Mouse (Mus musculus) kidney, adult 8-10 months (tissue): ENCODE measurements around the gene Casq2.
A peak's percentile ranks its signal among the peaks of the same experiment; 100 is the strongest.
"Not testable (repeated sequence)": the region's sequence is repeated elsewhere in the genome, so short reads cannot be mapped to it uniquely, and the experiment has no call there.

ENCODE experiments used
- DNase-seq, 2 experiments: peaks; one replicate each; pipeline ENCODE4 v3.0.0; 2022

The Casq2 gene

DNA sequence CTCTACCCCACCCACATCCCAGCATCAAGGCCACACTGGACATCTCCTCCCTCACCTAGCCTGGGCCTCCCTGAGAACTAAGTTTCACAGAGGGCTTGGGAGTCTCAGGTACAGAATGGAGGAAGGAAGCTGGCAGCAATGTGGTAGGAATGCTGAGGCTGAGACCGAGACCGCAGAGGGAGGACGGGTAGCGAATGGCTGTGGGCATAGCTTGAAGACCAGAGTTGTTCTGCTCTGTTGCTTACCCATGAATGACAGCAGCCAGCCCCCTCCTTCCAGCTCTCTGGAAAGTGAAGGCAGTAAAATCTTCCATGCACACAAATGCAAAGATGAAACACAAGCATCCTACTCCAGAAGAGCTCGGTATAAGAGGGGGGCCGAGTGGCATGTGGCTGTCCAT lies 52.7 kb downstream of the Casq2 start:
- DNase-seq, result no peak

DNA sequence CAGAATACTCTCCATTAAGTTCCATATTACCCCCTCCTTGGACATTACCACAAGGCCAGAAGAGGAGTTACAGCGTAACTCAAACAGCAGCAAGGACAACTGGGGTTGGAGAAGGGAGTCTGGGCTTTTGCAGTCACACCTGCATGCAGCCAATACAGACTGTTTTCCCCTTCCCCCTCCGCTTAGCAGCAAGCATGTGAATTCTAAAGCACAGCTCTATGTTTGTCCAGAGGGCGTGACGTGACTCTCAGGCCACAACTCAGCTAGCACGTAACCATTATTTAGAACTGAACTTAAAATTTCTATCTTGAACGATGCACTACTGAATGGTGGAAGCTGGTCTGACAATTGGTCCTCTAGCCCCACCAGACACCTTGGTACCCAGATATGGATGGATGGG lies 54.4 kb downstream of the Casq2 start:
- DNase-seq, result no peak

DNA sequence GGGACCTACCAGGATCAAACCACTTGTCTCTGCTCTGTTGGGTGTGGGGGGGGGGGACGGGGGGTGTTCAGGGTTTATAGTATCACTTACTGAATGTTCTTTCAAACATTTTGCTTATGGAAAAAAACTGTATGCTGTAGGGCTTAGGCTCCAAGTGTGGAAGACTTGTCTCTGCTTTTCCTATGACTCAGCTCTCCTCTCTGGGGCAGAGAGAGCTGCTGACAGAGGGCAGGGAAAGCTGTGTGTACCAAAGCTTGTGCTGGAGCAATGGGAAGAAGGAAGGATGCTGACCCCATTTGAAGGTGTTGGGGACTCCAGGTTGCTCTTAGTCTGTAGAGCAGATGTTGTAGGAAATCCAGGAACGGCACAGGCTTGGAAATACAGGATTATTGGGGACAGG lies 55.2 kb downstream of the Casq2 start:
- DNase-seq, result no peak

DNA sequence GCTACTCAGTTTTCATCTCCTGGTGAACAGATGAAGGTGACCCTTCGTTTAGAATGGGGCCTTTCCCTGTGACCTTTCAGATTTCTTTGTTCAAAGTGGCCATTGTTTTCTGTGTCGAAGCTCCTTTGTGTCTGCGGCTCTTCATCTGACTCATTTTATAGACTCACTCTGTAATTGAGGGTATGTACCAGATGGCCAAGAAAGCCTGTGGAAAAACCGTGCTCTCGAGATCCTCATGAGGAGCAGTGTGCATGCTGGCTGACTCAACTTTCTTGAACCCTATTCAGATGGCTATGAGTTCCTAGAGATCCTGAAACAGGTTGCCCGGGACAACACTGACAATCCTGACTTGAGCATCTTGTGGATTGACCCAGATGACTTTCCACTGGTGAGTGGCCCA lies 55.7 kb downstream of the Casq2 start:
- DNase-seq, result no peak

DNA sequence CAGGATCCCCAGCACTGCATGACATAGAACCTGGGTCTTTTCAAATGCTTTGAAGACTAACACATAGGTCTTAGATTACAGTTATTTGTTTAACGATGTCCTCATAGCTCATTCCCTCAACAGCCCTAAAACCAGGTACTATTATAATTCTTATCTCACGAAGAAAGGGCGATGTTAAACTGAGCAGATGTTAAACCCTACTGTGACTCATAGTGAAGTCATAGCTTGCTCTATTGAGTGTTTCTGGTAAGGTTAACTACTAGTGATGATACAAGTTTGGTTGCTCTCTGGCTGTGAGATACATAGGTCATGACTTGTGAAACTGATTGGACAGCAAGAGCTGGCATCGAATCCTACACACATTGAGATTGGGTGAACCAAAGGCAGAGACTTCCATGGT lies 56.7 kb downstream of the Casq2 start:
- DNase-seq, result no peak

DNA sequence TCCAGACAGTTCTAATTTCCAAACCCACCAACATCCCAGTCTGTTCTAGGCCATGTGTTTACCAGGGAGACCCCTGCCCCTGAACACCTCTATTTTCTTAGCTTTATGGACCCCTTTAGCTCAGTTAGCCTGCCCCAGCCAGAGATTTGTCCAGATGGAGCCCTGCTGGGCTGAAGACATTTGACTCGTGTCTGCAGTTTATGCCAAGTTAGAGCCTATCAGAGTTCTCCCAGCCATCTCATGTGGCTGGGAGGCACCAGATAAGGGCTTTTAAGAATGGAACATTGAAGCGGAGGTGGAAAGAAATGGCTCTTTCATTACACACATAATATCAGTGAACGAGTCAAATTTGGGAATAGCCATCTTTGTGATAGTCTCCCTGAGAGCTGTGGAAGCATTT lies 57.3 kb downstream of the Casq2 start:
- DNase-seq, result no peak

DNA sequence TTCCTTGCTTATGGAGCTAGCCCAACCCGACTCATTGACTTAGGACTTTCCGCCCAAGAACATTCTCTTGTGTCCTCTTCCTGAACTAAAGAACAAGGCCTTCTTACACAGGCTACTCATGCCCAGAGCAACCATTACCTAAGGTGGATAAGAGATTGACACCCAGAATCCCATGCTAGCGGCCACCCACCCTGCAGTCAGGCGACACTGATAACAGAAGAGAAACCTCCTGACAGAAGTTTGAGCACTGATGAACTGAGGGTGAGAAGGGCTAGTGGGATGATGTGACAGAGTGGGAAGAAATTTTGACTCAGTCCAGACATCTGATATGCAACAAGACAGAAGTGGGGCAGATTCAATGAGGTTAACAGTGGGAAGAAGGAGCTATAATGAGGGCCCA lies 58.2 kb downstream of the Casq2 start:
- DNase-seq, result no peak

DNA sequence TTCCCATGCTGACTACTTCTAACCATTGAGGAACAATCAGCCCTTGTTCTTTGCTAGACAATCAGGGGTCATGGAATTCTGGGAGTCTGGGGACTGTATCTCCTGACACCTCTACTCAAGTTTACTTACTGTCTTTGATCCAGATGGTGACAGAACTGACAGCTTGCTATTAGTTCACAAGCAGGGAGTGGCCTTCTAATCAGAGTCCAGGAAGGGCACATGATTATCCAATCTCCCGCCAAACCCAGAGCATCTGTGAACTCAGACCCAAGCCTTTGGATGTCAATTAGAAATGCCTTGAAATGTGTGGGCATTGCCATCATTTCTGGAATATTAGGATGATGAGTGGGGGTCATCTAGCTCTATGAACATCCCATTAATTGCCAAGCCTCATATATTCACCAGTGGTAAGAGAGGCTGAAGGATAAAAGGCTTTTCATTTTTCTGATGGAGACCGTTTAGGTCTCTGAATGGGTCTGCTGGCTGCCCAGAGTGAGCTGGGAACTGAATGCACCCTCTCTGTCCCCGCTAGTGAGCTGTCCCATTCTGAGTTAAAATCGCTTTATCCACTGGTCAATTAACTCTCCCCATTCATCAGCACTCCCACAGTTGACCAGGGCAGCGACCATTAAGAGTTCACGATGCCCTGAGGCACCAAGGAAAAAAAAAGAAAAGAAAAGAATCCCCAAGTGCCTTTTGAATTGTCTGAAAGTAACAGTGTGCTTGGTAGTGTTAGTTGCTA lies 59.6 kb downstream of the Casq2 start:
- DNase-seq, result no peak

DNA sequence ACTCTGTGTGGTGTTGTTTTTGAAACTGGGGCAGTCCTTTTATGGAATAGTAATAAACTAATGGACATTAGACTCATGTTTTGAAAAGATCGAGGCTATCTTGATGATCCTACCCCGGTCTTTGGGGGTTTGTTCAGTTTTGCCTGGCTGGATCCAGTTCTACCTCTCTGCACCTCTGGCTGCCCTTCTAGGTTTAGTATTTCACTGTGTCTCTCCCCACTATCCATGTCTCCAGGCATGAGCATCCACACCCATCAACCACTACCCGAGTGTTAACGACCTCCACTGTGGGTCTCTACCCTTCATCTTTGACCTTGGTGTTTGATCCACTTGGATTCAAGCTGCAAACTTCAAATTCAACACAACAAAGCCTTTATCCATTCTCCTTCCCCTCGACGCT lies 60.2 kb downstream of the Casq2 start:
- no peak for DNase-seq

DNA sequence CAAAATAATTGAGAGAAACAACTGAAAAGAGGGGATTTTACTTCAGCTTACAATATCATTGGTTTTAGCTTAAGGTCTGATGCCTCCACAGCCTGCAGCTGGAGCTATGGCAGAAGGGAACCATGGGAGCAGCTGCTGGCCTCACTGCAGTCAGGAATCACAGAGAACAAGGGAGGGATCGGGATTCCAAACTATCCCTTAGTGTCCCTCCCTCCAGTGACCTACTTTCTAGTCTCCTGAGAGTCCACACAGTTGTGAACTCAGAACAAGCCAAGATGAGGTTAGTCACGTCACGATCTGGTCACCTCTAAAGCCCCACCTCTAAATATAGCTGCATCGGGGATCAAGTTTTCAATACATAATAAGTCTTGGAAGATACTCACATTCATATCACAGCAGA lies 61.0 kb downstream of the Casq2 start:
- no peak for DNase-seq

DNA sequence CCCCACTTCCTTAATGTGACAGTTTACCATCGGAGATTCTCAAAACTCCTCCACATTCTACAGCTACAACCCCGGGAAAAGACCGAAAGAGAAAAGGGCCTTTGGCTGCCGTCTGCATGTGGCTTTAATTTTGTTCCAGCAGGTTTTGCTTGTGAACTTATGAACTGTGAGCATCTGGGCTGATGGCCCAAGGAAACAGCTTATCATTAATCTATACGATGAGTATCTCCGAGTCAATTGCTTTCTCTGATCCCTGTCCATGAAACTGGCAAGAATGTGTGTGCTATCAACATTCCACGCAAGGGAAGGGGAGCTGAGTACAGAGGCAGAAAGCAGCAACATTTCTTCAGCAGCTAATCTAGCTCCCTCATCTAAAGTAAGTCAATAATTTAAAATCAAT lies 63.7 kb downstream of the Casq2 start:
- DNase-seq, result no peak

DNA sequence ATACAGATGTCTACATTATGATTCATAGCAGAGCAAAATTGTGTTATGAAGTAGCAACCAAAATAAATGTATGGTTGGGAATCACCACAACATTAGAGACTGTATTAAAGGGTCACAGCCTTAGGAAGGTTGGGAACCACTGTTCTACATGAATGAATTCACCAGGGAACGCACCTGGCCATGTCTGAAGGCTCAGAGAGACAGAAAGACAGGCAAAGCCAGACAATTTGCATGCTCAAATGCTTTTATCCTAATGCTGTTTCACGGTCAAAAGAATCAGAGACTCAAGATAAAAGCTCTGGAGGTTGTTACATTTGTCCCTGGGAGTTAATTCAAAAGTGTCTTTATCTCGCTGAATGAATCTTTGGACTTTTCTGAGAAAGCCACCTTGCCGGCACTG lies 65.6 kb downstream of the Casq2 start:
- DNase-seq, result no peak

DNA sequence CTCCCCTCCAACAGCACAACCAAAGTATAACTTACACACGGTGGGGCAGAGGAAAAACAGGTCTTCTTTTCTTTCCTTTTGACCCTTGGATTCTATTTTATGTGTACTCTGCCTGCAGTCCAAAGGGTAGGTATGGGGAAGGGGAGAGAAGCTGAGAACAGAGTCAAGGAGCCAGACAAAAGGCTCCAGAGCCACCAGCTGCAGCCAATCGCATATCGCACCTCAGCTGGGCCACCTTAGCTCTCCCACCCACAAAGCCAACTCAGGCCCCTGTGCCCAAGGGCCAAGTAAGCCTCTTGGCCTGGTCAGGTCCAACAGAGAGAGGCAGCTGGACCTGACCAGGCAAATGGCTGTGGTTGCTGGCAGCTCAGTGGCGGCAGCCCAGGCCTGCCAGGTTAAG lies 66.3 kb downstream of the Casq2 start:
- peak; percentile 19 to 31 for DNase-seq

DNA sequence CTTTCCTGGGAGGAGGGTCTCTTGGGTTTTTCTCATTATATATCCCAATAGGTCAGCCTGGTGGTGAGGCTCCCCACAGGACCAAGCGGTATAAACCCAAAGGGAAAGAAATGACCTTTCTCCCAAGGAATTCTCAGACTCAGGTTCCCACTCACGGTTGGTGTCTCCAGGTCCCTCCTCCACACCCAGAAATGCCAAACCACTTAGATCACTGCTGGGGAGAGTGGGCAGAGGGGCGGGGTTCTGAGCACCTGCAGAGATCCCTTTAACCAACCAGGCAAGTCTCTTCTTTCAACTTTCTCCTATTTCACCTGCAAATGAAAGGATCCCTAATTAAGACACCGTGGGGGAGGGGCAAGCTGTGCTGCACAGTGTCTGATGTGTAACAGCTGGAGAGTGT lies 66.7 kb downstream of the Casq2 start:
- peak; percentile 36 to 41 for DNase-seq

DNA sequence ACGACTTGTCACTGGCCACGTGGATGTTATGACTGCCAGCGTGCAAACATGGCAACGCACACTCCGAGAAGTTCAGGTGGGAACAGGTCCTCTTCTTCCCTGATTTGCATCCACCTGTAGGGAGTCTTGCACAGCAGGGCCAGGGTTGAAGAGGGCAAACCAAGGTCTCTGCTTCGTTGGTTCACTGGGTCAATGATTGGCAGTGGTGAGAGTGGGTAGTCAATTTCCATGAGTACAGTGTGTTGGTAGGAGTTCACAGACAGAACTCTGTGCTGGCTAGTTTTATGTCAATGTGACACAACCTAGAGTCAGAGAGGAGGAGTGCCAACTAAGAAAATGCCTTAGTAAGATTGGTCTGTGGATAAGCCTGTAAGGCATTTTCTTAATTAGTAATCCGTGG lies 67.9 kb downstream of the Casq2 start:
- peak; percentile 31 to 32 for DNase-seq

DNA sequence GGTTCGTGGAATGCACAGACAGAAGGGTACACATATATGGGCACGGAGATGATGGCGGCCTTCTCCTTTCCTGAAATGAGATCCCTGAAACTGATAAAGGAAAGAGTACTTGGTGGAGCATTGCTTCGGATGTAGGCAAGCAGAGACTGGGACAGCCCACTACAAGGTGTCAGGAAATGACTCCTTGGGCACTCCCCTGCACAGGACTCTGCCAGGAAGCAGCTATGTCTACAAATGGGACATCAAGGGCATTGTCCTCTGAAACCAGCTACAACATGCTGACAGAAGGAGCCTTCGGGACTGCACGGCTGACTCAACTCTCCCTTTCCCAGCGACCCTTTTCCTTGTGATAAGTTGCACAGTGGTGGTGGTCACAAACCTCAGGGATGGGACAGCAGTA lies 70.5 kb downstream of the Casq2 start:
- no peak for DNase-seq

DNA sequence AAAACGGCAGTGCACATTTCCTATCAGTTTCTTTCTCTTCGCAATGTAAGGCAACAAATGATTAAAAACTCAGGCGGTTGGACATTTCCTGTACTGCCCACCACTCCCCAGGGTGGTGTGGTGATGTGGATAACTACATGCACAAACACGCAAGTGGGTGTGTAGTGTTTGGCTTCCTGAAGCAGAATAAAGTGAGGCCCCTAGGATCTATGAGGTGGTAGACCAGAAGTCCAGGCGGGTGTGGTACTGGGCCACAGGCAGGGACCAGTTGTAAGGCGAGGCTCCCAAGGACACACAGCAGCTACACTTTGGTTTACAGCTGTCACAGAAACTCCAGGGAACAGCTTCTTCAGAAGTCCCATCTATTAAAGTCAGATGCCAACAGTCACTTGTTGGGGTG lies 71.4 kb downstream of the Casq2 start:
- DNase-seq, result no peak

DNA sequence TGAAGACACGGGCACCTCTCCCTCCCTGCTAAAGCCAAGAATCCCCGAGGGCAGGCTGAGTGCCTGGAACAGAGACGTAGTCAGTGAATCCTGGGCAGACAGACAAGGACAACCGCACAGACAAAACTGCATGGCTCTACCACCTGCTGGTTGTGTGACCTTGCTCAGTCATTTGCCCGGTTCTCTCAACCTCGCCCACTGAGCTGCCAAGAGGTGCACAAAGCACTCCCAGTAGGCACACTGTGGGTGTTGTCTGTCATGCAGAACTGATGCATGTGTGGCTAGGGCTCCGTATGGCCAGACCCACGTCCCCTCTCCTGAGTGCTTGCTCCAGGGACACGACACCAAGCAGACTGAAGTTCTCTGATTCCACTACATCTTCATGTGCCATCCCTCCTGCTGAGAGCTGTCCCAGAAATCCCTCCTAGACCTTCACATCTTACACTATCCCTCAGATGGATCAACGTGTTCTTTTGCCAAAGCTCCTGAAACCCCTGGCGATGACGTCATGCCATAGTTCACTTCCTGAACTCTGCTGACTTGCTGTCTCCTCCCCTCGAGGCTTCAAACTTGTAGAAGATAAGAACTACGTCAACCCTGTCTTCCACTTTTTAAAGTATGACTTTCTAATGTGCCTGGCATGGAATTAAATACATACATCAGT lies 72.7 kb downstream of the Casq2 start:
- no peak for DNase-seq

DNA sequence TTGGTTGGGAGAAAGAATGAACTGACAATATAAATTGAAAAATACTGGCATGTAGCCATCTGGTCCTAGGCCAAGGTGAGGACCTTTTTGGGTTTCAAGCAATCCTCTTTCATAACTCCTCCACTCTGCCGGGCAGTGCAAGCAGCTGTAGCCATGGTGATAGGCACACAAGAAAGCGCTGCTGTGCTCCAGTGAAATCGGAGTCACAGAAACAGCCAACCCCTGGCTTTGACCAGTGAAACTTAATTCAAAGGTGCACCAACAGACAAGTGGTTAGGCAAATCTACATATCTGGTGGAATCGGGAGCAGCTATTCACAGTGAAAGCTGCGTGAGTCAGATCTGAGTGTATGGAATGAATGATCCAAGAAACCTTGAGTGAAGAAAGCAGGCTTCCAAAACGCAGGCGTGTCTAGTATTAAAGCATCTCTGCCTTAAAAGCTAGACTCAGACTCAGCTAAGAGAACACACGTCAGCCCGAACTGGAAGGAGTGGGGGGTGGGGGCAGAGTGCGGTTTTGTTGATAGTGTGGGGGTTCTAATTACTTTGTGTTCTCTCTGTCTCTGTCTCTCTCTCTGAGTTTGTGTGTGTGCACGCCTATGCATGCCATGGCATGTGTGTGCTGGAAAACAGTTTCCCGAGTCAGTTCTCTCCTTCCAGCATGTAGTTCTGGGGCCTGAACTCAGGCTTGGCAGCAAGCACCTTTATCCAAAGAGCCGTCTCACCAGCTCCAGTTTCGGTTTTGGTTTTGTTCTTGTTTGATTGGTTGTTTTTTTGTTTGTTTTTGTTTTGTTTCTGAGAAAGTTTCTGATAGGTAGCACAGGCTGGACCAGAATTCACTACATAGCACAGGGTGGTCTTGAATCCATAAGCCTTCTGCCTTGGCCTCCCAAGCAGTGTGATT lies 73.5 kb downstream of the Casq2 start:
- DNase-seq, result peak in 1 of 2 experiments; percentile 18

DNA sequence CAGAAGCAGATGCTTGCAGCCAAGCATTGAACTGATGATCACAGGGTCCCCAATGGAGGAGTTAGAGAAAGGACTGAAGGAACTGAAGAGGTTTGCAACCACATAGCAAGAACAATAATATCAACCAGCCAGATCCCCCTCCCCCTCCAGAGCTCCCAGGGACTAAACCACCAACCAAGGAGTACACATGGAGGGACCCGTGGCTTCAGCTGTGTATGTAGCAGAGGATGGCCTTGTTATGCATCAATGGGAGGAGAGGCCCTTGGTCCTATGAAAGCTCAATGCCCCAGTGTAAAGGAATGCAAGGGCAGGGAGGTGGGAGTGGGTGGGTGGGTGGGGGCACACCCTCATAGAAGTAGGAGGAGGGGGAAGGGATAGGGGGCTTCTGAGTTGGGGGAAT lies 77.6 kb downstream of the Casq2 start:
- DNase-seq, result not testable (repeated sequence)

DNA sequence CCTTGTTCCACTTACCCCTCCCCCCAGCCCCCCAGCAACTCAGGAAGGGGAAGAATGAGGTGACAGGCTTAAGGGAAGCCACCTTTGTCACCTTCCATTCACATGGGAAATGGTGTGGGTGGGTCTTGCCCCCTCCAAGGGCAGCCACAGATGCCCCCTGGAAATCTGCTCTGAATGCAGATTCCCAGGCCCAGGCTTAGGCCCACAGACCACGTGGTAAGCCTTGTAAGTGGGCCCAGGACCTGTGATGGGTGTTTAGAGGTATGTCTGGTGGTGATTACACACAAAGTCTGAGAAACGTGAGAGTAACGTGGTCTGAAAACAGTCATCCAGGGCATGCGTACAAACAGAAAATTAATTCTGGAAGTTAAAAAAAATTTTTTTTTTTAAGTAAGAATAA lies 78.7 kb downstream of the Casq2 start:
- no peak for DNase-seq

DNA sequence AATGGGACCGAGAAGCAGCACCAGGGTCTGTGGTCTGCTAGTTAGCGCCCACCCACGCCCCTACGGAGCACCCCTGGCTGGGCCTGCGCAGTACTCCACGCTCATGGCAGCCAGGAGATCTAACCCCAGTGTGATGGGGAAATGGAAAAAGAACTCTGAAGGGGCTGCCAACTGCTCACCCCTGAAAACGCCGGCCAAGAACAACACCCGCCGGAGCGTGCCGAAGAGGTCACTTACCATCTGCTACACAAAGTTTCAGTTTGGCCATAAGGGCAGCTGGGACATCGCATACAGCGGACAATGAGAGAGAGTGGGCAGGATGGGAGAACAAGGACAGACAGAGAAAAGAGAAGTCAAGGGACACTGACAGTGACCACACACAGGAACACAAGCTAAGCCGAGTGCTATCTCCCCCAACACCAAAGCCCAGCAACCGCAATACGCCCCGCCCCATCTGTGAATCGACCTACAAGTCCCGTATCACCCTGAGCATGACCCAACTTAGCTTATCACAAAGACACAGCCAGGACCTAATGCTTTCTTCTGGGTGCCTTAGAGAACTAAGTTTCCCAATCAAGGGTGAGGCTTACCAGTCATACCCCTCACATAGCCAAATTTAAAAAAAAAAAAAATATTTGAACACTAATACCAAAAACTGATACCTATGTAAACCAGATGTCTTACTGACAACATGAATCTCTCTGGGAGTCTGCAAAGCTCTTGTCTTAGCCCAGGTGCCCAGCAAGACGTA lies 79.5 kb downstream of the Casq2 start:
- no peak for DNase-seq

DNA sequence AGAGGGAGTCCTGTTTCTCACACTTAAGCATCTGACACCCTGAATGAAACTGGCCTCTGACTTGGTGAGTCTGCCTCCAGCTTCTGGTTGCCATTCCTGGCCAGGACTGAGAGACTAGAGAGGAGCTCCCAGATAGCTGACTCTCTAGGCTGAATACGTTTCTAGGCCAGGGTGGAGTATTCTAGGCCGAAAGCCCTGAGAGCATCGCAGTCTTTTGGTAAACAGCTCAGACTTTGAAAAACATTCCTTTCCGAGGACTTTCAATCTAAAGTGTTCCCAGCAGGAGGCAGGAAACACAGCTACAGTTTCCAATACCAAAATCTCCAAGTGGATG lies 80.0 kb downstream of the Casq2 start:
- DNase-seq, result no peak
